In genomic region chr1:105301764-105302163, GRCm38 (mm10) we compare ENCODE assay signal across 16 mouse cellular contexts. TPM values are rescaled to one million over a fixed set of nuclear protein-coding genes. Genes with fewer than 3 reads are reported as not detected.
DNase-seq lines count a peak whose midpoint lies in the region; ATAC-seq and TF ChIP-seq lines count a peak whose summit lies in the region.
"Had no signal": no experiment of that assay in that cellular context is flagged by ENCODE, and none has a peak within 500 bp of the region (broad histone marks: within the 10 kb centered on the region; RNA-seq: fewer than 3 reads in every experiment).

No protein-coding gene starts in this region.

- 90% methylated on average over 9 of the region's 9 CpGs for WGBS in forebrain, embryonic 12.5 days
- 89% methylated on average over 9 of the region's 9 CpGs for WGBS in forebrain, embryonic 10.5 days
- 73% methylated on average over 9 of the region's 9 CpGs for WGBS in hindbrain, embryonic 16.5 days

- H3K4me3 ChIP-seq in forebrain, embryonic 12.5 days (replicated peaks): no peak overlapping the region
- H3K4me3 ChIP-seq in forebrain, embryonic 10.5 days: no peak overlapping the region
- H3K4me3 ChIP-seq in left cerebral cortex, adult 2 months: no peak overlapping the region
- no peak overlapping the region for H3K4me3 ChIP-seq in hindbrain, embryonic 16.5 days (ENCODE audit: low read length)
- H3K4me3 ChIP-seq: heart, embryonic 10.5 days; megakaryocyte, embryonic 14.5 days; neural tube, embryonic 12.5 days had no signal

- H3K9ac ChIP-seq in forebrain, embryonic 12.5 days: no peak overlapping the region
- no peak overlapping the region for H3K9ac ChIP-seq in hindbrain, embryonic 16.5 days (ENCODE audit: low read depth, low read length)
- H3K9ac ChIP-seq: lung, embryonic 14.5 days; neural tube, embryonic 12.5 days had no signal

- TF ChIP-seq CTCF in left cerebral cortex, adult 2 months (IDR thresholded peaks at IDR 0.05): no peak
- TF ChIP-seq CTCF in brain, embryonic 14.5 days (IDR thresholded peaks at IDR 0.05; ENCODE audit: borderline replicate concordance, extremely low read depth, insufficient read depth, insufficient read length): no peak

- 0 out of 2 replicates have a peak overlapping the region, but pooled peaks have one; percentile 19 for H3K27ac ChIP-seq in forebrain, embryonic 12.5 days
- no peak overlapping the region for H3K27ac ChIP-seq in forebrain, embryonic 10.5 days
- no peak overlapping the region for H3K27ac ChIP-seq in left cerebral cortex, adult 2 months
- peak overlapping the region; percentile 37; the same call in 1 of the 2 replicates for H3K27ac ChIP-seq in hindbrain, embryonic 16.5 days (ENCODE audit: low read depth, low read length)
- H3K27ac ChIP-seq: heart, embryonic 10.5 days; neural tube, embryonic 12.5 days had no signal

- H3K36me3 ChIP-seq in forebrain, embryonic 12.5 days (replicated peaks): no peaks in the 10 kb centered on the region
- no peaks in the 10 kb centered on the region for H3K36me3 ChIP-seq in forebrain, embryonic 10.5 days (replicated peaks)
- H3K36me3 ChIP-seq in hindbrain, embryonic 16.5 days (ENCODE audit: control insufficient read depth, insufficient read depth, low read length): no peaks in the 10 kb centered on the region
- H3K36me3 ChIP-seq: G1E; heart, embryonic 10.5 days; neural tube, embryonic 12.5 days had no signal

- H3K4me1 ChIP-seq in forebrain, embryonic 12.5 days: no peaks in the 10 kb centered on the region
- H3K4me1 ChIP-seq in forebrain, embryonic 10.5 days: no peaks in the 10 kb centered on the region
- peaks cover 5% of the 10 kb centered on the region for H3K4me1 ChIP-seq in hindbrain, embryonic 16.5 days (ENCODE audit: control insufficient read depth, insufficient read depth, low read depth, low read length)
- H3K4me1 ChIP-seq: heart, embryonic 10.5 days; megakaryocyte, embryonic 14.5 days; neural tube, embryonic 12.5 days had no signal

- H3K4me2 ChIP-seq in forebrain, embryonic 12.5 days: no peak overlapping the region
- H3K4me2 ChIP-seq in hindbrain, embryonic 16.5 days (ENCODE audit: low read length): no peak overlapping the region
- H3K4me2 ChIP-seq: lung, embryonic 14.5 days; neural tube, embryonic 12.5 days had no signal

- DNase-seq in forebrain, embryonic 10.5 days (ENCODE audit: extremely low spot score, low spot score): no peak
- DNase-seq in left cerebral cortex, adult 2 months (ENCODE audit: extremely low spot score in 1 of 2, low spot score in 2 of 2): peak; percentile 9 to 17
- no peak for DNase-seq in left cerebral cortex, postnatal 4 days
- peak; percentile 60 for DNase-seq in brain, embryonic 14.5 days (ENCODE audit: low read depth)
- DNase-seq in gastrocnemius, adult 18-20 months (ENCODE audit: low spot score): no peak
- DNase-seq in lung, postnatal 4 days: no peak
- DNase-seq: heart, postnatal 4 days; liver; lung, embryonic 14.5 days had no signal

- H3K27me3 ChIP-seq in forebrain, embryonic 12.5 days: no peaks in the 10 kb centered on the region
- H3K27me3 ChIP-seq in forebrain, embryonic 10.5 days (ENCODE audit: poor library complexity, severe bottlenecking): no peaks in the 10 kb centered on the region
- no peaks in the 10 kb centered on the region for H3K27me3 ChIP-seq in hindbrain, embryonic 16.5 days (replicated peaks; ENCODE audit: control insufficient read depth, insufficient read depth, low read length)
- H3K27me3 ChIP-seq: megakaryocyte, embryonic 14.5 days; neural tube, embryonic 12.5 days had no signal

- H3K9me3 ChIP-seq in forebrain, embryonic 12.5 days: no peaks in the 10 kb centered on the region
- H3K9me3 ChIP-seq in forebrain, embryonic 10.5 days: no peaks in the 10 kb centered on the region
- H3K9me3 ChIP-seq in hindbrain, embryonic 16.5 days (ENCODE audit: control insufficient read depth, low read length): no peaks in the 10 kb centered on the region
- H3K9me3 ChIP-seq: heart, embryonic 10.5 days; megakaryocyte, embryonic 14.5 days; neural tube, embryonic 12.5 days had no signal

- ATAC-seq in forebrain, embryonic 12.5 days (ENCODE audit: low FRiP score): no peak; the same call in 1 of the 2 replicates
- ATAC-seq in hindbrain, embryonic 16.5 days: peak; percentile 70

- intact Hi-C loops in left cerebral cortex, adult 2 months (cut with DNase I): no loop called here
- intact Hi-C loops in left cerebral cortex, postnatal 4 days (cut with DNase I): no loop called here

- no peak for TF ChIP-seq POLR2A in brain, embryonic 14.5 days (IDR thresholded peaks at IDR 0.05; ENCODE audit: borderline replicate concordance, extremely low read depth, insufficient read depth, insufficient read length, poor library complexity, severe bottlenecking)

RNA-seq across cellular contexts. Expression of gene Rnf152, which starts 54.7 kb away (rescaled TPM):
- 3.0 and 3.1 TPM in 2 replicates for polyA plus RNA-seq in forebrain, embryonic 12.5 days (2016; fragmentation: Nextera tagmentation; extraction: Ambion mirVana)
- polyA plus RNA-seq in forebrain, embryonic 10.5 days (2016; fragmentation: Nextera tagmentation; extraction: Ambion mirVana): 0.89 and 1.1 TPM in 2 replicates
- 1 to 10 TPM; 7.6 to 9.4 TPM for total RNA-seq in left cerebral cortex, adult 2 months (2021)
- total RNA-seq in left cerebral cortex, postnatal 4 days (2021): 10 to 100 TPM; 36.3 to 38.9 TPM
- polyA plus RNA-seq in brain, embryonic 14.5 days (2012; rRNA removed): 9.5 and 23.0 TPM in 2 replicates
- polyA plus RNA-seq in hindbrain, embryonic 16.5 days (2015; fragmentation: Nextera tagmentation; extraction: Ambion mirVana): 24.2 and 25.4 TPM in 2 replicates
- under 1 TPM; 0.30 to 0.38 TPM for total RNA-seq in gastrocnemius, adult 18-20 months (2021)
- polyA plus RNA-seq: C2C12, G1E had no signal

Comparison
In these comparisons a context has a peak if more than half of its experiments do, and no peak if none do; other contexts are left out.
1. H3K27ac ChIP-seq: peak in forebrain, embryonic 12.5 days (single experiment) and hindbrain, embryonic 16.5 days (single experiment); none in forebrain, embryonic 10.5 days (single experiment) and left cerebral cortex, adult 2 months (single experiment).
2. DNase-seq: peak in left cerebral cortex, adult 2 months (2 of 2) and brain, embryonic 14.5 days (single experiment); none in forebrain, embryonic 10.5 days (single experiment), left cerebral cortex, postnatal 4 days (single experiment), gastrocnemius, adult 18-20 months (single experiment) and lung, postnatal 4 days (0 of 2).